Mouse (Mus musculus): Measurements from ENCODE around the gene Stx16. TPM values are rescaled to one million over a fixed set of nuclear protein-coding genes. Genes with fewer than 3 reads are reported as not detected.

Stx16 gene
- 10 to 100 TPM; 58.2 to 62.5 TPM for total RNA-seq (2021)
- long read RNA-seq, experiment 1, partial matches to known transcripts: 2 of 16 reads
- long read RNA-seq, experiment 1, other reads (novel, unspliced or antisense): 14 of 16 reads
- long read RNA-seq, experiment 2, partial matches to known transcripts: 0 of 8 reads
- long read RNA-seq, experiment 2, other reads (novel, unspliced or antisense): 8 of 8 reads

- peak; percentile 89 to 90 for DNase-seq (ENCODE audit: low spot score in 2 of 2)
Observed at GRCm38 (mm10) chr2:174075673-174076432, at the start of gene Stx16. Gene Stx16, plus strand, starts transcription at chr2:174076308.

DNA sequence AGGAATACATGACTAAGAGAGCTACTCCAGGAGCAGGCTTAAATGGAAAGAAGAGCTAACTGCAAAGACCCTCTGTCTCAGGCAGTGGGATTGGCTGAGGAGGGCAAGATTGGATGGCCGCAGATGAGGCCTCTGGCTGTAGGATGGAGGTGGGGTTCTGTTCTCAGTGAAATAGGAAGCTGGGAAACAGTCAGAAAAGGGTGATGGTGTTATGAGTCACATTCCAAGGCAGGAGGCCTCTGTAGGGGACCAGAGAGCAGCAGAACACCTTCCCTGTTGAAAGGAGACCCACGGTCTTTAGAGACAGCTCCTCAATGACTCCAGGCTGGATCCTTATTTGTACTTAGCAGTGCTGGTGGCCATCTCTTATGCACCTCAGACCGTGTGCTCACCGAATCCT lies 49.7 kb upstream of the Stx16 start:
- DNase-seq (ENCODE audit: low spot score in 2 of 2): no peak

DNA sequence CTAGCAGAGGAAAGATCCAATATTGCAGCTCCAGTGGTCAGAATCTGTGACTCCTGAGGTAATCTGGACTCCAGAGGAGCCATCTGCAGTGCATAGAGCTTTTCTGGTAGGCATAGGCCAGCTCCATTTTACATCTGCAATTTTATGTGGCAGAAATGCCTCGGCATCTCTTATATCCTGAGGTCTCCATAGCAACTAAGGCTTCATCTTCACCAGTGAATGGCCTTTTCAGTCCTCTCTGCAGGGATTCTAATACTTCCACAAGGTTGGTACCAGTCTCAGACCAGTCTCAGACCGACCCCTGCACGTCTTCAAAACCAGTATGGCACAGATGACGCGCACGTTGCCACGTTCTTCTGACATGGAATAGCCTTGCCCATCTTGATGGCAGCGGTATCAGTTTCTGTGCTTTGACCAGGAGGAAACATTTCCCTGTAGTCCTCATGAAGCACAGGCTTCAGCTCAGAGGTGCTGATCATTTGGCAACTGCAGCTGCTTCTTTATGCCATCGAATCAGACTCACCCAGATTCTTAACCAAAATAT lies 42.8 kb upstream of the Stx16 start:
- DNase-seq (ENCODE audit: low spot score in 2 of 2): no peak

- no peak for DNase-seq (ENCODE audit: low spot score in 2 of 2)
Observed at GRCm38 (mm10) chr2:174047656-174048055, 28.5 kb upstream of the Stx16 start.

- no peak for DNase-seq (ENCODE audit: low spot score in 2 of 2)
Observed at GRCm38 (mm10) chr2:174049481-174050338, 26.4 kb upstream of the Stx16 start.

DNA sequence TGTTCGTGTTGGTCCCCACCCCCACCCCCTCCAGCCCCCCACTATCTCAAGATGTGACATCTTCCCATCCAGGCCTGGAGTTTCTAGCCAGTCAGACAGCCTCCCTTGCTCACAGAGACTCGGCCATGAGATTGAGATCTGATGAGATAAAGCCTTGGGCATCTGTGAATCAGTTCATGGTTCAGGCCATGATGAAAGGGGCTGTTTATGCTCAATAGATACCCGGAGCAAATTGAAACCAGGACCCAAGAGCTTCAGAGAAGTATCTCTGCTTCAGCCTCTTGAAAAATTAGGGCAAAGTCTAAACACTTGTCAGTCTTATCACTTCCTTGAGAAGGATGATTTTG lies 25.8 kb upstream of the Stx16 start:
- DNase-seq (ENCODE audit: low spot score in 2 of 2): no peak

DNA sequence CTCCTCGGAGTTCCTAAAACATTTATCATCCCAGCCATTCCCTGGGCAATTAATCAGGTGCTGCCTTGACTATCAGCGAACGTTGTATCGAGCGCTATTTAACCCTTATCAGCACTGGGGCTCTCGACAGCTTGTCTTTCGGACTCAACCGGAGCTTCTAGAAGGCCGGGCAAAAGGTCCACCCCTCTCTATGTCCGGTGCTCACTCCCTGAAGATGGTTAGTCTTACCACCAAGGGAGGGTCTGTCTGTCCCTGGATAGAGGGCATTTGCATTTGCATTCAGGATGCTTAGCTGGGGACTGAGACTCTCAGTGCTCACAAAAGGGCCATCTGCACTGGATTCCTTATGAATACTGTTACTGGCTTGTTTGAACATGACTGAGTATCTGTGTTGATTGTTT lies 25.0 kb upstream of the Stx16 start:
- DNase-seq (ENCODE audit: low spot score in 2 of 2): no peak

DNA sequence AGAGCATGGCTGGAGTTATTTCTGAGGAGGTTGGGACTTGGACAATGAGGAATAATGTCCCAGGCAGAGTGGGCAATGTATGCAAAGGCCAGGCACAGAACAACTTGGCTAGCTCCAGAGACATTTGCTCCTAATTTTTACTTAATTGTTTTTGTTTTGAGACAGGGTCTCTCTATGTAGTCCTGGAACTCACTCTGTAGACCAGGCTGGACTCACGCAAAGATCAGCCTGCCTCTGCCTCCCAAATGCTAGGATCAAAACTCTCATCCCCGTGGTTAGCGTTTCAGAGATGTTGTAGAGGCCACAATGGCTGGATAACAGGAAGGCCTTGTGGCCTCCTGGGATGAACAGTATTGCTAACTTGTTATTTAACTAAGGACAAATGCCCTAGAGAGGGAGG lies 21.6 kb upstream of the Stx16 start:
- no peak for DNase-seq (ENCODE audit: low spot score in 2 of 2)

- DNase-seq (ENCODE audit: low spot score in 2 of 2): no peak
Observed at GRCm38 (mm10) chr2:174057730-174058129, 18.4 kb upstream of the Stx16 start.

GRCm38 (mm10) chr2:174058316-174058939 lies 17.7 kb upstream of the Stx16 start:
- DNase-seq (ENCODE audit: low spot score in 2 of 2): no peak

- no peak for DNase-seq (ENCODE audit: low spot score in 2 of 2)
Observed at GRCm38 (mm10) chr2:174059591-174060385, 16.3 kb upstream of the Stx16 start.

- no peak for DNase-seq (ENCODE audit: low spot score in 2 of 2)
Observed at GRCm38 (mm10) chr2:174061219-174061618, 14.9 kb upstream of the Stx16 start.

DNA sequence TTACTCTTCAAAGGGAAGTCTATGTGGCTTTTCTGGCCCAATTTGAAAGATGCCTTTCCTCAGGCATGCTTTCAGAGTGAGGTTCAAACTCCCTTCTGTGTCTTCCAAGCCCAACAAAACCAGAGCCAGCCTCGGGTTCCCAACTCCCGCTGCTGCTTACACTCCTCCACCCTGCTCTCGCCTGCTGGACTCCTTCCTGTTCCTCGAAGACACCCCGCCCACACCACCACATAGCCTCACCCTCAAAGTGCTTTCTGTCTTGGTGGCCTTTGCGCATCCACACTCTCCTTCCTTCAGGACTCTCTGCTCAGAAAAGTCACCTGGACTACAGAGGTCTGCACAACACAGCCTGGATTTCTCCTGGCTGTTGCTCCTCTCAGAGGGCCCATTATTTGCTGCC lies 13.0 kb upstream of the Stx16 start:
- no peak for DNase-seq (ENCODE audit: low spot score in 2 of 2)

DNA sequence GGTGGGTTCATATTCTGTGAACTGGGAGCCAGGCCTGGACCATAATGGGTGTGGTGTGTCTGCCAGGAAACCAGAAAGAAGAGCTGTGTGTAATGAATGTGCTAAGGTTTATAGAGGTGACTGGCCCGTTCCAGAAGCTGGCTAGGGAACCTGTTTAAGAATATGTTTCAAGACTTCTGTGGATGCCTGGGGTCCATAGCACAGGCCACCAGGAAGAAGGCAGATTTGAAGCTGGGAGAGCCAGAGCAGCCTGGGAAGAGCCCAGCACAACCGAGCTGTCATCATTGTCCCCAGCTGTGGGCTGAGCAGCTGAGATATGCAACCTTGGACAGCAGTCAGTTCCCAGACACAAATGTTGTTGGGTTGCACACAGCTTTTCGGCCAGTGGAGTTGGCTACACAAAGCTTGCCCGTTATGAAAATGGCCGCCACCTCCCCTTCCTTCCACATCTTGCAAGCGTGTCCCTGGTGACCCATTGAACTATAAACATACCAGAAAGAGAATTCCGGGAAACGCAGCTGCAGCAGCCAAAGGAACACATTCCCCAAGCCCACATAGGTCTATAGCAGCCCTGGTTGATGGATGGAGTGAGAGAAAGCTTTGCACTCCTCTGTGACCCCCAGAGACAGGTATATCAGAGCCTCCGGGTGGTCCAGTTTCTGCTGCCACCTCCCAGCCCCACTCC lies 12.4 kb upstream of the Stx16 start:
- DNase-seq (ENCODE audit: low spot score in 2 of 2): no peak

DNA sequence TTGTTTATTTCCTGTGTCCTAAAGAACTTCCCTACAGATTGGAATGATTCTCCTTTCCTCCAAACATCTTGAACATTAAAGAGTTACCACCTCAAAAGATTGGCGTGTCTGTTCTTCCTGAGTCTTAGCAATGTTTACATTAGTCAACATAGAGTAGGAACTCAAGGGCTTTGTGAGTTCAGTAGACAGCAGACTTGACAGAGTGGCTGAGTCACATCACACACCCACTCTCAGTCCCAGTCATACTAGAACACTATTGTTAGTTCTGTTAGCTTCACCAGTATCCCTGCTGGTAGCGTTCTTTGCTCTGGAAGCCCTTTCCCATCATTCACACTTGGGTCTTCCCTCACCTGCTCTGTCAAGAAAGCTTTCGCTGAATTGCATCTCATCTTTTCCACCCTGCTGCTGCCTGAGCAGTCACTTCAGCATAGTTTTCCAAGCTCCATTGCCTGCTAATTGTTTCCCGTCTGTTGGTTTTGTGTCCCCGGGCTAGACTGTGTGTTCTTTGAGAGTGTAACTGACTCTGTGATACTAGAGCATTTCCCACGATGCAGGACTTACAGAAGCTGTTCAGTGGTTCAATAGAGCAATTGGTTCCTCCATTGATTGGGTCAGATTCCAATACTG lies 8.2 kb upstream of the Stx16 start:
- no peak for DNase-seq (ENCODE audit: low spot score in 2 of 2)

- no peak for DNase-seq (ENCODE audit: low spot score in 2 of 2)
Observed at GRCm38 (mm10) chr2:174069532-174070049, 6.5 kb upstream of the Stx16 start.

DNA sequence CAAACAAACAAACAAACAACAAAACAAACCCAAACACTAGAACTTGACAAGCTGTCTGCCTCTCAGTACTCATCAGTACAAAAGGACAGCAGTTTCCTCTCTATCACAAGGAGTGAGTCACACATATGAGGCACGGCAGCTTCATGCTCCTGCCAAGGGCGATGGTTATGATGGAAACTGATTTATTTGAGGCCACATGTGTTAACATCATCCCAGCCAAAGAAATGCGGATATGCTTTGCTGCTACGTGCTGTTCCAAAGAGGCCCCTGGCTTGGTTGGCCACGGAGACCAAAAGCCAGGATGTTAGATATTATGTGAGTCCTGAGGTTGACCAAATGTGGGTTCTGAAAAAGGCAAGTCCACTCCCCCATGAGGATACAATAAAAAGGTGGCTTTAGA lies 4.7 kb upstream of the Stx16 start:
- no peak for DNase-seq (ENCODE audit: low spot score in 2 of 2)

DNA sequence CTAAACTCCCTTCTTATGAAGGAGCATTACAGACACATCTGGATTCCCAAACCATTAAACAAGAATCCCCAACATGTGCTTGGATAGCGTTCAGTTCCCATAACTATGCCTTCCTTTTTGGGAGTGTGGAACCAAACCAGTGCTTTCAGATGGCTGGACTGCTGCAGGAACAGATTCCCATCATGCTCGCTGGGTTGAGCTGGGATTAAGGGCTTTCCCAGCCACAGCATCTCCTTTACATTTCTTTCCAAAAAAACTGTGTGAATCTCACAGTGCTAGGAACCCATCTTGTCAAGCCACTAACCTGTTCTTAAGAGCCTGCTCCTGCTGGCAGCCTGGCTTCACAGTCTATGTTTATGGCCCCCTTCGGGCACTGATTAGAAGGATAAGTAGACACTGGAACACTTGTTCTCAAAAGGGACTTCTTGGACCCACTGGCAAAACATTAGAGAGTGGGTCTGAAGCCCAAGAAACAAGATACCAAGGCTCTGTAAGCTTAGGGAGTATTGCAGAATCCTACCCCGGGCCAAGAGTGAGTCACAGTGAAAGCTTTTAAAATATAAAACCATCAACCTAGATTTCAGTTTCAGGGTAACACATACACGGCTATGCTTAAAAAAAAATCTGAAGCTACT lies 2.8 kb upstream of the Stx16 start:
- no peak for DNase-seq (ENCODE audit: low spot score in 2 of 2)

DNA sequence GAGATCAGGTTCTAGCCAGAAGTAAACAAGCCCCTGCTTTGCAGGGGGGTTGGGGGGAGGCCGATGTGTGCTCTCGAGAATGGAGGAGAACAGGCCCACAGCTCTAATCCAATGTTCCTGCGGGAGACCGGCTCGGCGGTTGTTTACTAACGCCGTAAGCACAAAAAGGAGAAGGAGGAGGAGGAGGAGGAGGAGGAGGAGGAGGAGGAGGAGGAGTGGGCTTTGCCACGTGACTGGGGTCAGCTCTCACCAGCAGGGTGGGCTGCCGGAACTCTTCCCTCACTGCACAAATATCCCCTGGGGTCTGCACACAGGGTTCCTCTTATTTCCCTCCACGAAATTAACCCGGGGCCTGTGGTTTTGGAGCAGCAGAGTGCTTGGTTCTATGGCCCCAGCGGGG lies 1.5 kb upstream of the Stx16 start:
- no peak for DNase-seq (ENCODE audit: low spot score in 2 of 2)

All from left cerebral cortex, adult 18-20 months (tissue).